Mouse (Mus musculus) T-cell, adult 66 days (primary cell): ENCODE data around the gene Olfr138. TPM values are rescaled to one million over a fixed set of nuclear protein-coding genes. Genes with fewer than 3 reads are reported as not detected.

Experiments
- total RNA-seq, 2 experiments: library from RNA; stranded (reverse); gene quantifications; 3 replicates in 1 of 2; 4 replicates in 1 of 2; pipeline ENCODE4 v1.2.4; 2023

Olfr138 gene
- total RNA-seq, result not detected

DNA sequence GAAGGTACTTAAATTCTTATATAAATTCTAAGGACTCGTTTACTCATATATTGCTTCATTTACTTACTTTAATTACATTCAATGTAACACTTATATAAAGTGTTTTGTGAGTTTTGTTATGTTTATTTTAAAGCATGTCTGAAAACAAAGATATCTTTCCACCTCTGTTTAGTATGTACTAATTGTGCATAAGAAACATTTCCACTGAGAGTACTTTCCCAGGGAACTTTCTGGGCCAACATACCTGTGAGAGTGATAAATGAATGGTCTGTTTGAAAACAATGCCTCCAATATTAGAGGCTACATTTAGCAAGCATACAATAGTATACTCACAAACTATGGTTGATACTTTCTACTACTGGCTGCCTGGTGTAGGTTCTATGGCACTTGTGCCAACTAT is at the start of gene Olfr138:
Gene Olfr138 (plus strand): TSS at position 301 of the 400 bp plus-strand sequence.

DNA sequence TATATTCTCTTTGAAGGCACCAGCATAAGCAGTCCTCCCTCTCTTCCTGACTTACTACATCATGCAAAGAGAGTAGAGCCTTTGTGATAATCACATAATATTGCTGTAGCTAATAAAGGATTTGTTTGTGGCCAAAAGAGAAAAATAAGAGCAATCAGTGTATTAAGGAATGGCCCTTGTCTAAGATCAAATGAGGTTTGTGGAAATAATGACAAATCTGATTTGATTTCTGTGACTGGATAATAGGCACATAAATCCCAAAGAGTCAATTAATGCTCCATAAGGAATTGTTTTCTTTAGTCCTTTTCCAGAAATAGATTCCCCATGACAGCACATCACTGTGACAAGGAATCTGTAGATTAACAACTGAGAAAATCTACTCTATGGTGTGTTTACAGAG is 46.6 kb downstream of the Olfr138 start, which contains the start of gene Olfr137:
Gene Olfr137 (minus strand): TSS at position 101 of the 400 bp plus-strand sequence.

Other genes starting within 250 kb of the Olfr138 start
- not detected for gene Olfr129, start 201.0 kb upstream of the Olfr138 start, total RNA-seq
- gene Olfr130, start 197.1 kb upstream of the Olfr138 start, total RNA-seq, result not detected
- gene Olfr131, start 172.3 kb upstream of the Olfr138 start, total RNA-seq, result not detected
- not detected for gene Olfr132, start 126.5 kb upstream of the Olfr138 start, total RNA-seq
- gene Olfr133, start 115.8 kb upstream of the Olfr138 start, total RNA-seq, result not detected
- not detected for gene Olfr134, start 89.6 kb upstream of the Olfr138 start, total RNA-seq
- not detected for gene Olfr135, start 56.7 kb upstream of the Olfr138 start, total RNA-seq
- gene Olfr137, start 46.5 kb downstream of the Olfr138 start, total RNA-seq, result not detected
- gene Olfr136, start 68.8 kb downstream of the Olfr138 start, total RNA-seq, result not detected
- not detected for gene Esp36, start 159.2 kb downstream of the Olfr138 start, total RNA-seq